Mouse (Mus musculus): ENCODE data around the gene Eml4. TPM values are rescaled to one million over a fixed set of nuclear protein-coding genes. Genes with fewer than 3 reads are reported as not detected.
A peak's percentile ranks its signal among the peaks of the same experiment; 100 is the strongest.

The Eml4 gene
- polyA plus RNA-seq (2016; fragmentation: Nextera tagmentation; extraction: Ambion mirVana): 13.5 and 15.1 TPM in 2 replicates

DNA sequence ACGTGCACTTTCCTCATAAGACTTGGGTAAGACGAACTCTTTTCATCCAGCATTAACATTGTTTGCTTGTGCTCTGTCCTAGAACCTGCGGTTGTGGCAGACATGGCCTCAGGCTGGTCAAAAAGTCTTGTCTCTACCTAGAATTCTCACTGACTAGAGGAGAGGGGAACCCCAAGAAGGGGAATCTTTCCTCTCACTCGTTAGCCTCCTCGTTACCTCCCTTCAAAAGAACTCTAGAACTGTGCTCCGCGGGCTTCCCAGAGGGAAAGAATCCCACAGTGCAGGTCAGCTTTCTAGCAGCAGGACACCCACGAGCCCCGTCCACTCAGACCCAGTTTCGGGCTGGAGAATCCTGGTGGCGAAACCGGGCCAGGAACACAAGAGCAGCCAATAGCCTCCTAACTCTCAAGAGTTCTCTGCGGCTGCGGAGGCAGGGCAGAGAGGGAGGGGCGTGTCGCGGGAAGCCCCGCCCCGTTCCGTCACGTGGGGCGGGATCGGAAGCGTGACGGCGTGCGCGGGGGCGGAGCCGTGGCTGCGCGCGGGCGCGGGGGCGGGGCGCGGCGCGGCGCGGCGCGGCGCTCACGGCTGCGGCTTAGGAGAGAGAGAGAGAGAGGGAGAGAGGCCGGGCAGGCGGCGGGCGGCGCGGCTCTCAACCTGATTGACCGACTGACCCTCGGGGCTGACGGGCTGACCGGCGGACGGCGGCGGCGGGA, at the start of gene Eml4:
Gene Eml4 (plus strand): TSS at position 553 of the 713 bp plus-strand sequence.
- H3K4me1 ChIP-seq: peaks cover 47% of the 10 kb centered on the region
- peak within 1 kb of the TSS; percentile 89 for H3K4me3 ChIP-seq
- H3K27me3 ChIP-seq (replicated peaks): peaks cover 11% of the 10 kb centered on the region
- peak within 1 kb of the TSS; percentile 98 for H3K4me2 ChIP-seq
- ATAC-seq: peak; percentile 94
- H3K36me3 ChIP-seq: no peaks in the 10 kb centered on the region
- no peaks in the 10 kb centered on the region for H3K9me3 ChIP-seq (replicated peaks)
- H3K27ac ChIP-seq: peak within 1 kb of the TSS; percentile 78
- peak within 1 kb of the TSS; percentile 91 for H3K9ac ChIP-seq
- WGBS (ENCODE audit: insufficient replicate concordance): 3% methylated on average over 48 of the region's 62 CpGs

DNA sequence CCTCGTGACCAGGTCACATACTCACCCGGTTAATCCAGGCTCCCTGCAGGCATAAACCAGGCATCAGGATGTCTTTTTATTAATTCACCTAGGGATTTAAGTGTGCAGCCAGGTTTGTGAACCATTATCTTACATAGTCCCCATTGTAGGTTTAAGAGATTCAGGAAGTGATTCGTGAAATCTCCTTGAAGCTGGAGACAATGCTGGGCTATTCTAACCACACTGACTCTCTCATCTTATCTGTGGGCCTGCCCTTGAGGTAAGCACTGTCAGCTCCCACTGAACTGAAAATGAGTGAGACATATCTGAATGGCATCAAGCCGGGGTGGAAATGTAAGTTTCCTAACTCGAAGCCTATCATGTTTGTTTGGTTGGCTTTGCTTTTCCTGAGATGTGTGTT, 49.3 kb upstream of the Eml4 start:
- H3K27ac ChIP-seq: no peak overlapping the region
- H3K4me3 ChIP-seq: no peak overlapping the region
- no peaks in the 10 kb centered on the region for H3K9me3 ChIP-seq (replicated peaks)
- ATAC-seq: no peak
- 33% methylated on average over 5 of the region's 5 CpGs for whole genome bisulfite sequencing (ENCODE audit: insufficient replicate concordance)
- H3K36me3 ChIP-seq: no peaks in the 10 kb centered on the region
- no peak overlapping the region for H3K9ac ChIP-seq
- peaks cover 7% of the 10 kb centered on the region; the same call in 1 of the 2 replicates for H3K27me3 ChIP-seq (replicated peaks)
- H3K4me1 ChIP-seq: no peaks in the 10 kb centered on the region
- no peak overlapping the region for H3K4me2 ChIP-seq

DNA sequence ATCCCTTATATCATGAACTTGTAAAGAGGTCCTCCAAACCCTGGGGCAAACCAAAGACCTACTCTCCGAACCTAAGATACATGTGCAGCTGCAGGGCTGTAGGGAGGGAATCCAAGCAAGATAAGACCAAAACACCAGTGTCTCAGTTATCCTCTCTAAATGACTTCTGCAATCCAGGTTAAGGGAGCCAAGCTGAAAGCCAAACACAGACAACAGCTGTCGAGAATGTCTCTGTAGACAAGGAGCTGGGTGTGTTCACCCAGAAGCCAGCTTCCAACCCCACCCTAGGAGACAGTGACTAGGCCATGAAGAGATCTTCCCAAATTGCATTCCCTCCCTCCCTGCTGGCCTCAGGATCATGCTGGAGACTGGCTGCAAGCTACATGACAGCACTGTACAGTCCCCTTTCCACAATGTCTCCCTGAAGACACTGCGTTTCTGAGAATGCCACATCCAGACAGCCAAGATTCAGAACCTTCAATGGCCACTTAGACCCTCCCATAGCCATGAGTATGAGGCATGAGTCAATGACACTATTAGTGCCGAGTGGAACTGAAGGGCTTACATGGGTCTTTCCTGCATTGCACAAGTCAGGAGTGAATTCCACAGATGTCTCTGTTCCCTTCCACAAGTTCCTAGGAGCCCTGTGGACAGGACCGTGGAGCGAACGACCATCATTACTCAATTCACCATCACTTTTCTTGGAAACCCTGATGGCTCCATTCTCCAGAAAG, 46.5 kb upstream of the Eml4 start:
- no peak for ATAC-seq
- H3K27me3 ChIP-seq (replicated peaks): peaks cover 11% of the 10 kb centered on the region
- no peak overlapping the region for H3K4me3 ChIP-seq
- no peak overlapping the region for H3K4me2 ChIP-seq
- no peaks in the 10 kb centered on the region for H3K36me3 ChIP-seq
- H3K27ac ChIP-seq: no peak overlapping the region
- peaks cover 24% of the 10 kb centered on the region for H3K4me1 ChIP-seq
- no peaks in the 10 kb centered on the region for H3K9me3 ChIP-seq (replicated peaks)
- H3K9ac ChIP-seq: no peak overlapping the region
- WGBS (ENCODE audit: insufficient replicate concordance): 60% methylated on average over 7 of the region's 7 CpGs

DNA sequence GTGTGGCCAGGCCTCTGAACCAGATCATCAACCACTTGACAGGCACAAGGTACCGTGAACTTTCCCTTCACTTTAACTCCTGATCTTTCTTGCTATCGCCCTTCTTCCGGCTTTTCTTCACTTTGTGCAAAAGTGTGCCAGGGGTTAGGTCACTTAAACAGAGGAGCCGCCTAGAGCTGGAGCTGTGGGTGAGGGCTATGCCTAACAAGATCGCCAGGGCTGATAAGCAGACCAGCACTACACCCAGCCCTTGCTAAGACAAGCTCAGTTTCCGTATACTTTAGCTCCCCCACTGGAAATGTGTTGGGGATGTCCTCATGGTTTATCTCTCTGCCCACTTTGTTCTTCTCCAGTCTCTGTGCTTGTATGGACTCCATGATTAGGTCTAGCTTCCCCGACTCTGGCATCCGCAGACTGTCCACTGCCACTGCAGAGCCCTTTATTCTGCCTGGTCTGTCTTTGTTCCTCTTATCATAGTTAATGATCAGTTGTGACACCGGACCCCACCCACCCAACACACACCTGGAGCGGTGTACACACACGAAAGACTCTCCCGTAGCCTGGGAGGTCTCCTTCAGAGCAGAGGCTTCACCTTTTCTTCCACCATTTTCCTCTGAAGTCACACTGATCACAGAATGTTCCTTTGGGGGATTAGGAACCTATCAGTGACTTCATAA, 43.6 kb upstream of the Eml4 start:
- 0 out of 2 replicates have a peak, but pooled peaks have one; percentile 32 for ATAC-seq
- H3K27ac ChIP-seq: no peak overlapping the region
- no peaks in the 10 kb centered on the region for H3K9me3 ChIP-seq (replicated peaks)
- no peak overlapping the region for H3K4me3 ChIP-seq
- no peak overlapping the region for H3K9ac ChIP-seq
- 27% methylated on average over 12 of the region's 12 CpGs for WGBS (ENCODE audit: insufficient replicate concordance)
- H3K27me3 ChIP-seq (replicated peaks): peaks cover 25% of the 10 kb centered on the region
- H3K36me3 ChIP-seq: no peaks in the 10 kb centered on the region
- no peak overlapping the region for H3K4me2 ChIP-seq
- H3K4me1 ChIP-seq: peaks cover 28% of the 10 kb centered on the region

DNA sequence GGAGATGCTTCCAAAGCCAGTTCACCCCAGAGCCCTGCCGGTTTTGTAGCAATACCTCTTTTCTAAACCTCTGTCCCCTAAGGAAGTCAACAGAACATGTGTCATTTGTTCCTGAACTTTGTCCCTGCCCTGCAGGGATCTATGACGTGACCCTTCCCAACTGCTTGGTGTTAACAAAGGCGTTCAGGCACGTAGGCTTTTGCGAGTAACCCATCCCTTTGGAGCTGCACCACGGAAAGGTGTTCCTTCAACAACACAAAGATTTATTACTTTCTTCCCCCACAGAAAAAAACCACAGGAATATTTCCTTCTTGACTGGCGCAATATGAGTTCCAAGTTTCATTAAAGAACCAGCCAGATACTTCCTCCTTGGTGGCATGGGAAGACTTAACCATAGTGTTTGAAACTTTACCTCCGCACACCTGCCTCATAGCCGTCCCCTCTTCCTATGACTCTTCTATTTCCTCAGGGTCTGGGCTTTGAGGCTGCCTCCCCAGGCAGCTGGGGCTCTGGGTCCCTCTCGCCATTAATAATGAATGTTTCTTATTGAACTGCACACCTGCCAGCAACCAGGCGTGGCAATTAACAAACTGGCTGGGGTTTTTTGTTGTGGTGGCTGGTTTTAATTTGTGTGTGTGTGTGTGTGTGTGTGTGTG, 43.0 kb upstream of the Eml4 start:
- no peak overlapping the region for H3K27ac ChIP-seq
- 55% methylated on average over 11 of the region's 11 CpGs for WGBS (ENCODE audit: insufficient replicate concordance)

DNA sequence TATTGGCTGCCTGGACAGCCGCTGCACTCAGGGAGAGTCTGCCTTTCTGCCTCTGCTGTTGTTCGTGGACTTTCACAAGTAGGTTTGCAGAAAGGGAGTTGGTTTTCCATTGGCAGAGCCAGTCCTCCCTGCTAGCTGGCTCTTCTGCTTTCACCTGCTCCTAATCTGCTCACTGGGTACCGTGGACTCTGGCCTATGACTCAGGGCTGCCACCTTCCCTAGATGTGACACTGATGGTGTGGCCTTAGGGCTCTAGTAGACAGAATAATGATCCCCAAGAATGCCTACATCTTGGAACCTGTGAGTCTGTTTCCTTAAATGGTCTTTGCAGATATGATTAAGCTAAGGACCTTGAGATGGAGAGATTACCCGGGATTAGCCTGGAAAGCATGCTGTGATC, 42.3 kb upstream of the Eml4 start:
- Histone ChIP-seq H3K9ac (no peak overlapping the region), H3K27me3 (replicated peaks) (peaks cover 38% of the 10 kb centered on the region), H3K36me3 (no peaks in the 10 kb centered on the region), H3K9me3 (replicated peaks) (no peaks in the 10 kb centered on the region), H3K4me1 (peaks cover 38% of the 10 kb centered on the region), H3K4me3 (no peak overlapping the region), H3K4me2 (no peak overlapping the region), H3K27ac (no peak overlapping the region)
- 50% methylated on average over 4 of the region's 4 CpGs for WGBS (ENCODE audit: insufficient replicate concordance)
- no peak for ATAC-seq

More for the DNA sequence above, 43.0 kb upstream of the Eml4 start:
- H3K9me3 ChIP-seq (replicated peaks): no peaks in the 10 kb centered on the region
- peaks cover 35% of the 10 kb centered on the region for H3K4me1 ChIP-seq
- no peak overlapping the region for H3K4me3 ChIP-seq
- H3K9ac ChIP-seq: no peak overlapping the region
- H3K27me3 ChIP-seq (replicated peaks): peaks cover 31% of the 10 kb centered on the region
- no peaks in the 10 kb centered on the region for H3K36me3 ChIP-seq
- no peak for ATAC-seq
- no peak overlapping the region for H3K4me2 ChIP-seq

DNA sequence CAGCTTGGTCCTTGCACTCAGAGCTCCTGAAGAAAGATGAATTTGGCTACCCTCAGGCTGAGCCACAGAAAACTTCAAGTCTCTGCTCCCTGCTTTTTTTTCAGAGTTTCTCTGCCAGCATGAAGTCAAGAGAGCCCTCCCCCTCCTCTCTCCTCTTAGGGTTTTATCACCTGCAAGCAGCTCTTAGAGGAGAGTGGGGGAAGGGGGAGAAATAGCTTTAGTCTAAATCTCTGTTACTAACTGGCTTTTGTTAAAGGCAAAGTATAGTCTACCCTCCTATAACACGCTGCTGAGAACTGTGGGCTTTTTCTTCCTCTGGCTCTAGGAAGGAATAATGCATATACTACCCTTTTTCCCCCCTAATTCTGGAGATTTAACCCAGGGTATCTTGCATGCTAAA, 41.5 kb upstream of the Eml4 start:
- Histone ChIP-seq H3K9me3 (replicated peaks) (no peaks in the 10 kb centered on the region), H3K9ac (no peak overlapping the region), H3K4me2 (no peak overlapping the region), H3K36me3 (no peaks in the 10 kb centered on the region), H3K4me3 (no peak overlapping the region), H3K4me1 (peaks cover 38% of the 10 kb centered on the region), H3K27me3 (replicated peaks) (peaks cover 44% of the 10 kb centered on the region), H3K27ac (no peak overlapping the region)
- ATAC-seq: no peak
- WGBS (ENCODE audit: insufficient replicate concordance): 32% methylated on average over 1 of the region's 1 CpGs

DNA sequence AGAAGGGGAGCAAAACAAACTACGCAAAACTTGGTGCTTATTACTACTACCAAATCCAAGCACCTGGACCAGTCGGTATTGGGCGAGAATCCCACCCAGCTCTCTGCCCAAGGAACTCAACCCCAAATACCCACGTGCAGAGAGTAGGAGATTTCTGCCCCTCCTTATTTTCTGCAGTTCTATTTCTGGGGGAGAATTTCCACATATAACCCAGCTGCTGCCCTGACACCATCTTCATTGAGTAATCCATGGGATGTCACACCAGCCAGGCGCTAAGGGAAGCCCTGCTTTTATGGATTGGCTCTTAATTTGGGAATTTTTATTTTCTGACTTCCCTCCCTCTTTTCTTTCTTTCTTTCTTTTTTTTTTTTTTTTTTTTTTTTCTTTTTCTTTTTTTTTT, 38.9 kb upstream of the Eml4 start:
- Histone ChIP-seq H3K4me1 (peaks cover 47% of the 10 kb centered on the region), H3K27ac (no peak overlapping the region), H3K9ac (no peak overlapping the region), H3K36me3 (no peaks in the 10 kb centered on the region), H3K27me3 (replicated peaks) (peaks cover 39% of the 10 kb centered on the region), H3K4me3 (no peak overlapping the region), H3K4me2 (no peak overlapping the region), H3K9me3 (replicated peaks) (no peaks in the 10 kb centered on the region)
- no peak for ATAC-seq
- 70% methylated on average over 5 of the region's 5 CpGs for WGBS (ENCODE audit: insufficient replicate concordance)

DNA sequence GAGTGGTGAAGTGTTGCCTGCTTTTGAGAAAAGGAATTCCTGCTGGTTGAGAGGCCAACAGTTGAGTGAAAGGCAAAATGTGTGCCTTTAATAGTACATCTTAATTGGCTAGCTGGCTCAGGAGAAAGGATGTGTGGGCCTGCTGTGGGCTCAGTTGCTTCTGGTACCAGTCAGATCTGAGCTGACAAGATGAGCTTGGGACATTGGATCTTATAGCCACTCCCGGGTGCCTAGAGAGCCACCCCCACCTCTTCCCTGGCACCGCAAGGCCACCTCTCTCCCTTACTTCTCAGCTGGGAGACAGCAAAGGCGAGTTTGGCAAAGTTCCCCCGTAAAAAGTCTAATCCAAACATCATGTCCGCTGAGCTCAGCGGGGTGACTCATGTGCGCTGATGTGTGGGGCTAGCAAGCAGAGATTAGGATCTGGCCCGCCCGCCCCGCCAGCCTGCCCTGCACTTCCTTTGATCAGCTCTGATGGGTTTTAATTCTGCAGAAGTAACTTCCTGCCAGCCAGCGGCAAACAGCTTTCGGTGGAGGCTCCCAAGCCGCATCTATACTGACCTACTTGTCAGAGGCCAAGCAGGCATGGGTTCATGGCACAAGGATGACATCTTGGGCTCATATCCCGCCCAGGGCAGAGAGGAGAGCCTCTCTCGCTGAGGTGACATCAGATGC, 38.4 kb upstream of the Eml4 start:
- Histone ChIP-seq H3K4me2 (peak overlapping the region; percentile 41), H3K27ac (no peak overlapping the region), H3K4me3 (no peak overlapping the region), H3K36me3 (no peaks in the 10 kb centered on the region), H3K27me3 (replicated peaks) (peaks cover 39% of the 10 kb centered on the region), H3K9ac (no peak overlapping the region), H3K9me3 (replicated peaks) (no peaks in the 10 kb centered on the region), H3K4me1 (peaks cover 41% of the 10 kb centered on the region)
- 7% methylated on average over 15 of the region's 15 CpGs for WGBS (ENCODE audit: insufficient replicate concordance)
- ATAC-seq: 0 out of 2 replicates have a peak, but pooled peaks have one; percentile 52

DNA sequence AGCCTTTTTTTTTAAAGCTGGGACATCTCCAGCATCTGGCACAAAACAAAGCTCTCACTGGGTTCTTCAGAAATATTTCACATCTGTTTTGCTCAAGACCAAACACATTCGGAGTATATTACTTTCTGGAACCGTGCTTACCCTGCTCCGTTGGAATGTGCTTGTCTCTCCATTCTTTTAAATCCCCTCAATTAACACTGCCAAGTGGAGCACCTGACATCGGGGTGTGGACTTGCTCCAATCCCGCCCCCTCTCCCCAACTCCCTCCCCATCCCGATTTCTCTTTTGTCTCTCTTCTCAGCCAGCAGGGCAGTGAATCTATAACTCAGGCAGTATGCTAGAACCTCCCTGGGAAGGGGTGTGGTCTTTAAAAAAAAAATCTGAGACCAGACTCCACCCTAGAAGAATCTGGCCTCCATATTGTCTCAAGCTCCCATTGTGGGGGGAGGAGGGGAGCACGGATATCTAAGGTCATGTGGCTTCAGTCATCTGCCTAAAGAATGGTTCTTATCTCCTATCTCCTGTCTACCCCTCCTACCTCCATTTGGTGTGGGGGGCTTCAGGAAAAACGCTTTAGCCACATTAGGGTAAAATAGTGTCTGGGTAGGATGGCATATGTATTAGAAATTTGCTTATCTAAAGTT, 37.6 kb upstream of the Eml4 start:
- Histone ChIP-seq H3K27me3 (replicated peaks) (peaks cover 39% of the 10 kb centered on the region), H3K36me3 (no peaks in the 10 kb centered on the region), H3K9ac (no peak overlapping the region), H3K9me3 (replicated peaks) (no peaks in the 10 kb centered on the region), H3K4me3 (no peak overlapping the region), H3K27ac (no peak overlapping the region), H3K4me1 (peaks cover 37% of the 10 kb centered on the region), H3K4me2 (no peak overlapping the region)
- ATAC-seq: no peak
- 27% methylated on average over 8 of the region's 8 CpGs for WGBS (ENCODE audit: insufficient replicate concordance)

DNA sequence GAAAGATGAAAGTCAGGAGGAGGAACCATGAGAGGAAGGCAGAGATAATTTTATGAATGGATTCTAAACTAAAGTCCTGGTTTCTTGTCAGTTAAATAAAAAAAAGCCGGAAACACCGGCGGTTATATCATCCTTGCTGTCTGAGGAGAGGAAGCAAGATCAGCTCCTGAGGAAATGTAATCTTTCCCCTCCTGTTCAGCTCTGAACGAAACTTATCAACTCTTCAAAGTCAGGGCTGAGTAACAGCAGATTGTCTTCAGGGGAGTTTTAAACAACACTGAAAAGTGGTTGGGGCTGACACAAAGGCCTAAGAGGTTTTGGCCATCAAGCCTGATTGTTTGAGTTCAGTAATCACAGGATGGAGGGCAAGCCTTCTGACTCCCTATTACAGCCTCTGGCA, 35.3 kb upstream of the Eml4 start:
- peaks cover 40% of the 10 kb centered on the region for H3K27me3 ChIP-seq (replicated peaks)
- no peaks in the 10 kb centered on the region for H3K9me3 ChIP-seq (replicated peaks)
- H3K4me2 ChIP-seq: no peak overlapping the region; the same call in 1 of the 2 replicates
- no peak for ATAC-seq
- no peaks in the 10 kb centered on the region for H3K36me3 ChIP-seq
- H3K9ac ChIP-seq: no peak overlapping the region
- H3K4me1 ChIP-seq: peaks cover 22% of the 10 kb centered on the region
- H3K27ac ChIP-seq: no peak overlapping the region
- 8% methylated on average over 4 of the region's 4 CpGs for WGBS (ENCODE audit: insufficient replicate concordance)
- no peak overlapping the region for H3K4me3 ChIP-seq
